Mouse (Mus musculus): ENCODE results near the gene Olfr1062.

DNA sequence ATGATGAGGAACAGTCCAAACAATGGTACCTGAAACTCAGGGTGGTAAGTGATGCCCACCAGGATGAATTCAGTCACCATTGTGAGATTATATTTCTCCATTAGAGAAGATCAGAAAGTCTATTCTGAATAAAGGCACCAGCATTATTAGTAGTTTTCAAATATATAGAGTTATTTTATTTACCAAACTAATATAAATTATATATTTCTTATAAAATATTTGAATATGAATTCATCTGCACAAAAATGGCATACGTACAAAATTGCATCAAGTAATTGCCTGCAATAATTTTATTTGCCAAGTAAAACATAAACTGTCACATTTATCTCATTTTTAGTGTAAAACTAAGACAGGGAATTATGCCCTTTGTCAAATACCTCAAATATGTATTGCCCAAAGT lies 29.6 kb upstream of the Olfr1062 start, which contains the start of gene Olfr1066:
- TF ChIP-seq CTCF (IDR thresholded peaks at IDR 0.05; ENCODE audit: control insufficient read depth, insufficient read depth, low read length) (no peak), POLR2A (IDR thresholded peaks at IDR 0.05; ENCODE audit: borderline replicate concordance, control insufficient read depth, low read depth, low read length) (no peak)
